8 mouse cellular contexts compared by ENCODE assay signal in the genomic region with DNA sequence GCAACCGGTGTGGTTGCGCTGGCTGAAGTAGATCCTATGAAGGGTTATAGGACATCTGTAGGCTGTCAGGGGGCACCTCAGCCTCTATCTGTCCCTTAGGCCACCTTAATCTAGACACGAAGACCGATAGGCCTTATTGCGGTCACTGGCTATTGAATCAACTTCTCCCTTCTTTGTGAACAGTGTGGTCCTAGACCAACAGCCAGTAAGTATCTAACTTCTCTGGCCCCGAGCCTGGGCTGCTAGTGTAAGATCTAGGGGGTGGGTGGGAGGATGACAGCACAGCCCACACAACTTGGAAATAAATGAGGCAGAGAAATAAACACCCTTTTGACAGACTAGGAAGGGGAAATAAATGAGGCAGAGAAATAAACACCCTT. TPM values are rescaled to one million over a fixed set of nuclear protein-coding genes. Genes with fewer than 3 reads are reported as not detected.
DNase-seq lines count a peak whose midpoint lies in the region; ATAC-seq and TF ChIP-seq lines count a peak whose summit lies in the region.

No protein-coding gene starts in this region.

- no peaks in the 10 kb centered on the region; the same call in 1 of the 2 replicates for H3K79me2 ChIP-seq in liver, adult 2 months (ENCODE audit: control insufficient read depth, insufficient read depth, low read length)

- 3% methylated on average over 6 of the region's 6 CpGs for WGBS in liver, adult 2 months
- 2% methylated on average over 6 of the region's 6 CpGs for WGBS in hindbrain, postnatal 0 days

- H3K27me3 ChIP-seq in liver, adult 2 months (ENCODE audit: control insufficient read depth, insufficient read depth, low read length), result no peaks in the 10 kb centered on the region
- H3K27me3 ChIP-seq in hindbrain, postnatal 0 days (ENCODE audit: insufficient read depth, low read length), result no peaks in the 10 kb centered on the region

- H3K9me3 ChIP-seq in hindbrain, postnatal 0 days (ENCODE audit: low read length), result no peaks in the 10 kb centered on the region

- TF ChIP-seq POLR2A in liver, adult 2 months (IDR thresholded peaks at IDR 0.05; ENCODE audit: extremely low read depth, insufficient read depth, low read length), result no peak

- H3K9ac ChIP-seq in liver, adult 2 months (ENCODE audit: low read depth, low read length), result peak overlapping the region; percentile 97
- peak overlapping the region; percentile 92 for H3K9ac ChIP-seq in hindbrain, postnatal 0 days (replicated peaks; ENCODE audit: low read length)

- peak; percentile 41 for DNase-seq in liver, adult 2 months (ENCODE audit: extremely low read depth, low read depth, low spot score)
- no peak for DNase-seq in liver
- peak; percentile 47 for DNase-seq in hindbrain, postnatal 0 days (ENCODE audit: low spot score)
- no peak for DNase-seq in embryo, embryonic 11 days
- no peak for DNase-seq in left cerebral cortex, postnatal 25 days (ENCODE audit: low spot score in 2 of 2)
- no peak for DNase-seq in left cerebral cortex, postnatal 36 days (ENCODE audit: low spot score in 2 of 2)

- intact Hi-C loops in left cerebral cortex, postnatal 25 days (cut with DNase I), result loop anchor here (5.0 kb wide), 1 partner anchor 56 kb away; no protein-coding TSS in a partner anchor
- intact Hi-C loops in left cerebral cortex, postnatal 36 days (cut with DNase I), result no loop called here

- H3K27ac ChIP-seq in liver, adult 2 months (replicated peaks; ENCODE audit: insufficient read depth, low read depth, low read length), result peak overlapping the region; percentile 43
- peak overlapping the region; percentile 92 for H3K27ac ChIP-seq in hindbrain, postnatal 0 days

- TF ChIP-seq CTCF in liver, adult 2 months (IDR thresholded peaks at IDR 0.05; ENCODE audit: low read depth, low read length), result no peak
- TF ChIP-seq CTCF in hindbrain, postnatal 0 days (IDR thresholded peaks at IDR 0.05; ENCODE audit: low read depth), result no peak

- H3K4me3 ChIP-seq in liver, adult 2 months (ENCODE audit: insufficient read depth, low read depth, low read length), result peak overlapping the region; percentile 88
- peak overlapping the region; percentile 77 for H3K4me3 ChIP-seq in hindbrain, postnatal 0 days (ENCODE audit: low read length)

- no peaks in the 10 kb centered on the region; the same call in 1 of the 2 replicates for H3K36me3 ChIP-seq in liver, adult 2 months (ENCODE audit: control insufficient read depth, insufficient read depth, low read length)
- H3K36me3 ChIP-seq in hindbrain, postnatal 0 days (ENCODE audit: insufficient read depth, low read length), result peaks cover 22% of the 10 kb centered on the region

- H3K4me2 ChIP-seq in hindbrain, postnatal 0 days (ENCODE audit: low read depth, low read length), result peak overlapping the region; percentile 79

- ATAC-seq in common myeloid progenitor, adult 5-6 weeks (replicated peaks; ENCODE audit: low read depth, poor library complexity, severe bottlenecking), result peak; percentile 42
- peak; percentile 14; the same call in 1 of the 2 replicates for ATAC-seq in hindbrain, postnatal 0 days
- ATAC-seq in megakaryocyte, adult 5-6 weeks (ENCODE audit: poor library complexity, severe bottlenecking), result peak; percentile 41

- H3K4me1 ChIP-seq in liver, adult 2 months (ENCODE audit: control insufficient read depth, insufficient read depth, low read length), result peaks cover 4% of the 10 kb centered on the region; the same call in 1 of the 2 replicates
- peaks cover 14% of the 10 kb centered on the region for H3K4me1 ChIP-seq in hindbrain, postnatal 0 days (ENCODE audit: insufficient read depth, low read length)

RNA-seq across cellular contexts. Expression of a gene that starts 0.4 kb away (rescaled TPM):
- 9.5 and 15.1 TPM in 2 replicates for total RNA-seq in liver, adult 2 months (2014; rRNA removed)
- polyA plus RNA-seq in liver, adult 2 months (2012; rRNA removed), result 16.9 and 28.0 TPM in 2 replicates
- total RNA-seq in common myeloid progenitor, adult 5-6 weeks (2017), result 16.3 and 26.4 TPM in 2 replicates
- total RNA-seq in hindbrain, postnatal 0 days (2014; rRNA removed), result 66.2 and 75.8 TPM in 2 replicates
- polyA plus RNA-seq in hindbrain, postnatal 0 days (2015; fragmentation: Nextera tagmentation; extraction: Ambion mirVana), result 70.3 and 74.6 TPM in 2 replicates
- 3.6 and 4.7 TPM in 2 replicates for total RNA-seq in megakaryocyte, adult 5-6 weeks (2015)
- 8.1 and 9.9 TPM in 2 replicates for total RNA-seq in megakaryocyte, adult 5-6 weeks (2017)
- total RNA-seq in left cerebral cortex, postnatal 25 days (2021), result 10 to 100 TPM; 76.5 to 89.2 TPM
- 100 to 1,000 TPM in 1 of 2 experiments, 10 to 100 TPM in 1; 70.6 to 105 TPM for total RNA-seq in left cerebral cortex, postnatal 36 days (2021)

RNA-seq across cellular contexts. Expression of a gene that starts 1.4 kb away (rescaled TPM):
- total RNA-seq in liver, adult 2 months (2014; rRNA removed), result 24.3 and 27.3 TPM in 2 replicates
- 11.1 and 13.4 TPM in 2 replicates for polyA plus RNA-seq in liver, adult 2 months (2012; rRNA removed)
- total RNA-seq in common myeloid progenitor, adult 5-6 weeks (2017), result 79.0 and 94.9 TPM in 2 replicates
- total RNA-seq in hindbrain, postnatal 0 days (2014; rRNA removed), result 29.9 and 32.3 TPM in 2 replicates
- polyA plus RNA-seq in hindbrain, postnatal 0 days (2015; fragmentation: Nextera tagmentation; extraction: Ambion mirVana), result 39.8 and 42.4 TPM in 2 replicates
- 13.3 and 15.1 TPM in 2 replicates for total RNA-seq in megakaryocyte, adult 5-6 weeks (2015)
- 68.0 and 68.1 TPM in 2 replicates for total RNA-seq in megakaryocyte, adult 5-6 weeks (2017)
- total RNA-seq in left cerebral cortex, postnatal 25 days (2021), result 10 to 100 TPM; 51.0 to 51.7 TPM
- total RNA-seq in left cerebral cortex, postnatal 36 days (2021), result 10 to 100 TPM; 49.8 to 54.4 TPM

RNA-seq across cellular contexts. Expression of a gene that starts 6.0 kb away (rescaled TPM):
- total RNA-seq in liver, adult 2 months (2014; rRNA removed), result 0.54 and 0.55 TPM in 2 replicates
- 2.2 and 4.6 TPM in 2 replicates for polyA plus RNA-seq in liver, adult 2 months (2012; rRNA removed)
- 0.87 and 1.8 TPM in 2 replicates for total RNA-seq in common myeloid progenitor, adult 5-6 weeks (2017)
- 110 and 144 TPM in 2 replicates for total RNA-seq in hindbrain, postnatal 0 days (2014; rRNA removed)
- polyA plus RNA-seq in hindbrain, postnatal 0 days (2015; fragmentation: Nextera tagmentation; extraction: Ambion mirVana), result 124 and 138 TPM in 2 replicates
- total RNA-seq in megakaryocyte, adult 5-6 weeks (2015), result 7.4 and 9.7 TPM in 2 replicates
- 2.3 and 2.8 TPM in 2 replicates for total RNA-seq in megakaryocyte, adult 5-6 weeks (2017)
- 10 to 100 TPM; 19.4 to 20.2 TPM for total RNA-seq in left cerebral cortex, postnatal 25 days (2021)
- 10 to 100 TPM; 19.9 to 20.9 TPM for total RNA-seq in left cerebral cortex, postnatal 36 days (2021)

RNA-seq across cellular contexts. Expression of a gene that starts 8.3 kb away (rescaled TPM):
- total RNA-seq in liver, adult 2 months (2014; rRNA removed), result 28.1 and 30.9 TPM in 2 replicates
- polyA plus RNA-seq in liver, adult 2 months (2012; rRNA removed), result 49.1 and 90.1 TPM in 2 replicates
- 50.7 and 75.4 TPM in 2 replicates for total RNA-seq in common myeloid progenitor, adult 5-6 weeks (2017)
- 49.9 and 58.2 TPM in 2 replicates for total RNA-seq in hindbrain, postnatal 0 days (2014; rRNA removed)
- polyA plus RNA-seq in hindbrain, postnatal 0 days (2015; fragmentation: Nextera tagmentation; extraction: Ambion mirVana), result 36.5 and 38.1 TPM in 2 replicates
- 86.0 and 103 TPM in 2 replicates for total RNA-seq in megakaryocyte, adult 5-6 weeks (2015)
- 65.2 and 79.3 TPM in 2 replicates for total RNA-seq in megakaryocyte, adult 5-6 weeks (2017)
- 10 to 100 TPM; 44.2 to 50.5 TPM for total RNA-seq in left cerebral cortex, postnatal 25 days (2021)
- 10 to 100 TPM; 33.1 to 65.4 TPM for total RNA-seq in left cerebral cortex, postnatal 36 days (2021)

Comparison
In these comparisons a context has a peak if more than half of its experiments do, and no peak if none do; other contexts are left out.
1. DNase-seq: peak in liver, adult 2 months (single experiment) and hindbrain, postnatal 0 days (single experiment); none in liver (single experiment), embryo, embryonic 11 days (single experiment), left cerebral cortex, postnatal 25 days (0 of 2) and left cerebral cortex, postnatal 36 days (0 of 2).
2. Peak in every context shown above with its lines, with median percentiles within 50 percentile points of each other: ATAC-seq.